Mouse (Mus musculus) liver, embryonic 14.5 days (tissue): ENCODE results near the gene Cacna1i. TPM values are rescaled to one million over a fixed set of nuclear protein-coding genes. Genes with fewer than 3 reads are reported as not detected.

Experiments used
- ATAC-seq: fragments of 200-750 bp; cut with Nextera tagmentation; 2 replicates; pipeline ENCODE4 v1.8.0; 2017; ENCODE audit warnings: moderate number of reproducible peaks, mild to moderate bottlenecking, moderate library complexity; ENCODE audit not compliant: insufficient read depth
- DNase-seq, 3 experiments: peaks; one replicate each; pipeline ENCODE4 v3.0.0-alpha.2; 2012 to 2013; ENCODE audit warnings: low read depth in 3 of 3, low spot score in 3 of 3
- H3K27ac ChIP-seq: fragments of 300-500 bp; sonication (generic); 2 replicates; pipeline ENCODE4 v1.5.1; 2014; ENCODE audit warnings: moderate library complexity, mild to moderate bottlenecking, control low read depth, inconsistent platforms
- H3K27me3 ChIP-seq: fragments of 300-500 bp; sonication (generic); 2 replicates; pipeline ENCODE4 v1.6.1; 2014; ENCODE audit warnings: mild to moderate bottlenecking, low read length, moderate library complexity; ENCODE audit not compliant: control insufficient read depth, insufficient read depth
- H3K36me3 ChIP-seq: fragments of 300-500 bp; sonication (generic); replicated peaks from 2 replicates; pipeline ENCODE4 v1.6.1; 2014; ENCODE audit warnings: low read depth; ENCODE audit not compliant: control insufficient read depth, insufficient read depth
- H3K4me1 ChIP-seq, 2 experiments: fragments of 200-500 bp in 1 of 2; fragments of 300-500 bp in 1 of 2; sonication (generic) in 1 of 2; replicated peaks; 2 replicates each; pipeline ENCODE4 v1.6.1; 2012 to 2014; ENCODE audit warnings: antibody characterized with exemption in 1 of 2, inconsistent platforms in 1 of 2, low read length in 1 of 2; ENCODE audit not compliant: control insufficient read depth in 2 of 2, insufficient read depth in 2 of 2
- H3K4me2 ChIP-seq: fragments of 300-500 bp; sonication (generic); 2 replicates; pipeline ENCODE4 v1.6.1; 2014; ENCODE audit warnings: low read depth, mild to moderate bottlenecking, control low read depth, moderate library complexity
- H3K4me3 ChIP-seq, 2 experiments: fragments of 200-500 bp in 1 of 2; fragments of 300-500 bp in 1 of 2; sonication (generic) in 1 of 2; 2 replicates each; pipeline ENCODE4 v1.5.1; 2012 to 2014; ENCODE audit warnings: low read depth in 2 of 2, low read length in 2 of 2, mild to moderate bottlenecking in 2 of 2, control low read depth in 1 of 2, inconsistent platforms in 1 of 2, moderate library complexity in 1 of 2; ENCODE audit not compliant: insufficient read depth in 1 of 2
- H3K9ac ChIP-seq: fragments of 300-500 bp; sonication (generic); replicated peaks from 2 replicates; pipeline ENCODE4 v1.6.1; 2014; ENCODE audit warnings: mild to moderate bottlenecking, control low read depth, moderate library complexity
- H3K9me3 ChIP-seq: fragments of 300-500 bp; sonication (generic); 2 replicates; pipeline ENCODE4 v1.6.1; 2016; ENCODE audit warnings: low read length, mixed read lengths; ENCODE audit not compliant: control insufficient read depth
- CTCF ChIP-seq: IDR thresholded peaks from 2 replicates; pipeline ENCODE4 v1.5.1; 2016; ENCODE audit warnings: antibody characterized with exemption, low read depth, control low read depth
- EP300 ChIP-seq: IDR thresholded peaks from 2 replicates; pipeline ENCODE4 v1.6.1; 2016; ENCODE audit warnings: antibody characterized with exemption, low read depth
- WGBS: fragments of 180-500 bp; shearing (Covaris S2); extraction: QIAGEN DNeasy Blood & Tissue Kit; methylation state at CpG from one replicate; pipeline ENCODE4 v1.1.7; 2014; ENCODE audit not compliant: insufficient replicate concordance; 5-methylcytosine and 5-hydroxymethylcytosine counted together
- polyA plus RNA-seq, 2 experiments: library from polyadenylated mRNA; depleted of rRNA in 1 of 2; stranded (reverse) in 1 of 2; unstranded in 1 of 2; fragments of >200 nt; fragmentation: Nextera tagmentation in 1 of 2; extraction: Ambion mirVana in 1 of 2; gene quantifications; 2 replicates each; pipeline versions ENCODE4 v1.2.1 to v1.2.3; 2012 to 2014

The Cacna1i gene
- polyA plus RNA-seq, 2 experiments, result 0.01 TPM

DNA sequence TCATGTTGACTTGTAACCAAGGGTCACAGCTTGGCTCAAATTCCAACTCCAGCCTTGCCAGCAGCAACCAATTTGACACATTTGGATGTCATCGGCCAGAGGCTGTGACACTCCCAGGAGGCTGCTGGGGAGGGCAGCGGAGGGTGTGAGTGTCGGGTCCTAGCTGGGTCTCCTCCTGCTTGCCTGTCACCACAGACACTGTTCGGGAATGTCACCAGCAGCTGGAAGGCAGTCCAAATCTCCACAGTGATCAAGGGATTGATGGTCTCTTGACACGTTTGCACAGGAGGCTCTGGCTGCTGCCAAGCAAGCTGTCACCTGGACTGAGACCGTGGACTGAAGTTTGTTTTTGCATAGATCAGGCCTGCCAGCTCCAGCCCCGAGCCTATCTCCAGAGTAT, 123.6 kb downstream of the Cacna1i start:
- Histone ChIP-seq H3K9ac (no peak overlapping the region), H3K4me1 (no peaks in the 10 kb centered on the region), H3K9me3 (no peaks in the 10 kb centered on the region), H3K4me3 (no peak overlapping the region), H3K27ac (no peak overlapping the region), H3K27me3 (no peaks in the 10 kb centered on the region), H3K36me3 (no peaks in the 10 kb centered on the region), H3K4me2 (no peak overlapping the region)
- WGBS, result 61% methylated on average over 7 of the region's 7 CpGs
- TF ChIP-seq CTCF (no peak), EP300 (no peak)
- DNase-seq, result no peak
- ATAC-seq, result no peak

DNA sequence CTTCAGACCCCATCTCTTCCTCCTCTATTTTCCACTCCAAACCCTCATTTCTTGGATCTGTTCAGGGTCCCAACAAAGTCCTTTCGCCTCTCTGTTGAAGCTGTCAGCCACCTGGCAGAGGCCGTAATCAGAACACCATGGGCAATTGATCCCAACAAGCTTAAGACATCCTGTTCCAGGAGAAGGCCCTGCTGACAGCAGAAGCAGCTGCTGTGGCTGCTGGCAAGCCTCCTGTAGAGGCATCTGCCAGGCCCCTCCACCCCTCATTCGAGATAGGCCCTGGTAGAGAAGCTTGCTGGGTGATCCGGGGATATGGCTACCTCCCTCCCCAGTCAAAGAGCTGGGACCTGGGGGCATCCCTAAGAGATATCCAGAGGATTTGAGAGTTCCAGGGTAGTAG, 126.0 kb downstream of the Cacna1i start:
- TF ChIP-seq CTCF (no peak), EP300 (no peak)
- 66% methylated on average over 4 of the region's 4 CpGs for WGBS
- no peak for ATAC-seq

DNA sequence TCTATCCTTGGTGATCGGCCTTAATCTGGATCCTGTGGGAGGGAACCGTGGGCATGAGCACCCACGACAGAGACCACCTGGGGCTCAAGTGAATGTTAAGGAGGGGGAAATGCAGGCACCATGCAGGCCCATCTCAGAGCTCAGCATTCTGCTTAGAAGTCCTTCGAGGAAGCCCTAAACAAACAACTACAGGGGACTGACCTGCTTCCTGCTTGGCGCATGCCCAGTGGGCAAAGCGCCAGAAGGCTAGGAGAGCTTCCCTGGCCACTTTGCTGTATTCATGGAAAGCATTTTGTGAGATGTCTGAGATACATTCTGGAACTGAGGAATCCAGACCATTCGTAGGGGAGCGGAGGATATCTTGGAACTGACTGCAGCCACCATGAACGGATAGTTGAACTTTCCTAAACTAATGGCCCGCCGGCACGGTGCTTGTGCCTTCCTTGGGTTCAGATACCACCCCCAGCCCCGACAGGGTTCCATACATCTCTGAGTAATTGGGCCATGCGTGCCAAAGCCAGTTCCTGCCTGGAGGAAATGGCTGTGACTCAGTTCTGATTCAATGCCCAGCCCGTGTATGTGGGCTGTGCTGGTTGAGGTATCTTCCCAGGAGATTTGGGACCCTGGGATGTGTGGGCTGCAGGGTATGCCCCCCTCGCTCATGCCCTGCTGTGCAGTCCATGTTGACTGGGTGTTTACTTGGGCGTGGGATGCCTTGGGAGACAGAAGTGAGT, 127.1 kb downstream of the Cacna1i start:
- no peak for DNase-seq
- Histone ChIP-seq H3K4me3 (no peak overlapping the region), H3K4me1 (no peaks in the 10 kb centered on the region), H3K27me3 (no peaks in the 10 kb centered on the region), H3K9ac (no peak overlapping the region), H3K4me2 (no peak overlapping the region), H3K9me3 (no peaks in the 10 kb centered on the region), H3K27ac (no peak overlapping the region), H3K36me3 (no peaks in the 10 kb centered on the region)
- no peak for ATAC-seq
- TF ChIP-seq EP300, result no peak
- no peak for TF ChIP-seq CTCF
- 62% methylated on average over 17 of the region's 17 CpGs for WGBS

More for the DNA sequence above, 126.0 kb downstream of the Cacna1i start:
- H3K9ac ChIP-seq, result no peak overlapping the region
- DNase-seq, result no peak
- H3K4me2 ChIP-seq, result no peak overlapping the region
- no peaks in the 10 kb centered on the region for H3K4me1 ChIP-seq
- no peaks in the 10 kb centered on the region for H3K27me3 ChIP-seq
- H3K27ac ChIP-seq, result no peak overlapping the region
- no peak overlapping the region for H3K4me3 ChIP-seq
- no peaks in the 10 kb centered on the region for H3K9me3 ChIP-seq
- H3K36me3 ChIP-seq, result no peaks in the 10 kb centered on the region

DNA sequence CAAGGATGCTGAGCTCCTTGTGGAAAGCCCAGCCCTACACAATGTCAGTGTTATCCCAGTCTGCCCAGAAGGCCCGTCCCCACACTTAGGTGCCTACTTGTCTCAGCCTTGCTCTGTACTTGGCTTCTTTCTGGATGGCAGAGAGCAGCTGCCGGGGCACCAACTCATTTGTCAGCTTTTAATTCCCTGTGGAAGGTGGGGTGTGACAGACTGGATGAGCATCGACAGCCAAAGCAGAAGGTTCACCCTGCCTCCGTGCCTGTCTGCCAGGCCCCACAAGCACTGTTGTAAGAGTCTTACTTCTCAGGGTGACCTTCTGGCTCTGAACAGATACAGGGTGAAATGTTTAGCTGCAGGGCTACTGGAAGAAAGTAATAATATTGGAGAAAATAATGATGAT, 128.1 kb downstream of the Cacna1i start:
- Histone ChIP-seq H3K9ac (no peak overlapping the region), H3K4me3 (no peak overlapping the region), H3K27ac (no peak overlapping the region), H3K4me1 (no peaks in the 10 kb centered on the region), H3K4me2 (no peak overlapping the region), H3K36me3 (no peaks in the 10 kb centered on the region), H3K27me3 (no peaks in the 10 kb centered on the region), H3K9me3 (no peaks in the 10 kb centered on the region)
- TF ChIP-seq EP300 (no peak), CTCF (no peak)
- ATAC-seq (no peak), DNase-seq (no peak)
- WGBS, result 62% methylated on average over 4 of the region's 4 CpGs

DNA sequence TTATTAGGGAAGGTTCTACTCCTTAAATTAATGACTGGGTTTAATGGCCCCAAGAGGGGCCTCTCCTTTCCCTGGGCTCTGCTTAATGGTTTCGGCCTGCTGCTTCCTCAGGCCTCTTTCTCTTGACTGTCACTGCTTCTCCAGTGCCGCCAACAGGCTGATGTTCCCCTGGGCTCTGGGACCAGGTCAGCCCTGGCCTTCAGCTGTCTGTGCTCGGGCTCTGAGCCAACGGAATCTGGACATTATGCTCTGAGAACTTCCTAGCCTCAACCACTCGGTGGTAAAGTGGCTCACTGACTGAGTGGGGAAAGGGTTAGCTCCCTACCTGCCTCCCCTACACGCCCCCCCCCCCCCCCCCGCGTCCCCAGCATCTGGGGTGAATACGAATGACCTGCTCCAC, 130.0 kb downstream of the Cacna1i start:
- Histone ChIP-seq H3K9ac (no peak overlapping the region), H3K36me3 (no peaks in the 10 kb centered on the region), H3K4me3 (no peak overlapping the region), H3K9me3 (no peaks in the 10 kb centered on the region), H3K27me3 (no peaks in the 10 kb centered on the region), H3K4me2 (no peak overlapping the region), H3K27ac (no peak overlapping the region), H3K4me1 (no peaks in the 10 kb centered on the region)
- DNase-seq, result no peak
- WGBS, result 40% methylated on average over 9 of the region's 9 CpGs
- TF ChIP-seq CTCF (no peak), EP300 (no peak)
- no peak for ATAC-seq
